Mouse (Mus musculus) testis, postnatal 14 days (tissue): Measurements from ENCODE around the gene Zfp827.

Experiments
- DNase-seq: peaks from one replicate; pipeline ENCODE4 v3.0.0; 2021; ENCODE audit warnings: low spot score

Gene Zfp827

GRCm38 (mm10) chr8:79159397-79159796 lies 131.2 kb downstream of the Zfp827 start:
- no peak for DNase-seq

GRCm38 (mm10) chr8:79160302-79160701 lies 132.1 kb downstream of the Zfp827 start:
- DNase-seq = no peak

GRCm38 (mm10) chr8:79161172-79161778 lies 133.0 kb downstream of the Zfp827 start:
- DNase-seq = no peak

- DNase-seq = peak; percentile 31
Observed at GRCm38 (mm10) chr8:79162533-79163308, 134.5 kb downstream of the Zfp827 start.

- DNase-seq = no peak
Observed at GRCm38 (mm10) chr8:79164336-79164735, 136.1 kb downstream of the Zfp827 start.

- no peak for DNase-seq
Observed at GRCm38 (mm10) chr8:79165276-79165675, 137.0 kb downstream of the Zfp827 start.

- DNase-seq = no peak
Observed at GRCm38 (mm10) chr8:79173606-79174005, 145.4 kb downstream of the Zfp827 start.

GRCm38 (mm10) chr8:79175991-79176390 lies 147.8 kb downstream of the Zfp827 start:
- DNase-seq = no peak

- DNase-seq = peak; percentile 58
Observed at GRCm38 (mm10) chr8:79179678-79180077, 151.4 kb downstream of the Zfp827 start.

GRCm38 (mm10) chr8:79185488-79185887 lies 157.3 kb downstream of the Zfp827 start:
- no peak for DNase-seq

- no peak for DNase-seq
Observed at GRCm38 (mm10) chr8:79190071-79190470, 161.8 kb downstream of the Zfp827 start.

GRCm38 (mm10) chr8:79196481-79196880 lies 168.2 kb downstream of the Zfp827 start:
- no peak for DNase-seq

GRCm38 (mm10) chr8:79198675-79199074 lies 170.4 kb downstream of the Zfp827 start:
- no peak for DNase-seq

- DNase-seq = no peak
Observed at GRCm38 (mm10) chr8:79201446-79202147, 173.4 kb downstream of the Zfp827 start.

- DNase-seq = no peak
Observed at GRCm38 (mm10) chr8:79206895-79207294, 178.7 kb downstream of the Zfp827 start.

- DNase-seq = no peak
Observed at GRCm38 (mm10) chr8:79208181-79208580, 179.9 kb downstream of the Zfp827 start.

- no peak for DNase-seq
Observed at GRCm38 (mm10) chr8:79208691-79209640, 180.7 kb downstream of the Zfp827 start.

GRCm38 (mm10) chr8:79209641-79210358 lies 181.6 kb downstream of the Zfp827 start:
- peak; percentile 28 for DNase-seq

GRCm38 (mm10) chr8:79211630-79212029 lies 183.4 kb downstream of the Zfp827 start:
- DNase-seq = no peak

GRCm38 (mm10) chr8:79222106-79222751 lies 194.0 kb downstream of the Zfp827 start:
- DNase-seq = no peak

- DNase-seq = no peak
Observed at GRCm38 (mm10) chr8:79222752-79223141, 194.5 kb downstream of the Zfp827 start.
